Mouse (Mus musculus) liver, adult 2 months (tissue): ENCODE measurements at regions not wholly inside any gene's neighbourhood (a gene's known extent, or its start where the extent isn't known, plus 50 kb on each side); places are given as distances from the start of the nearest gene placed in this dataset.

ENCODE experiments used
- DNase-seq: peaks from one replicate; pipeline ENCODE4 v3.0.0-alpha.2; 2011; ENCODE audit warnings: low read depth, low spot score; ENCODE audit errors: extremely low read depth
- H3K27ac ChIP-seq: fragments of 200-500 bp; replicated peaks from 2 replicates; pipeline ENCODE4 v1.5.1; 2012; ENCODE audit warnings: low read depth, mild to moderate bottlenecking, control low read depth, inconsistent platforms, low read length; ENCODE audit not compliant: insufficient read depth
- H3K27me3 ChIP-seq: fragments of 200-500 bp; 2 replicates; pipeline ENCODE4 v1.6.1; 2012; ENCODE audit warnings: mild to moderate bottlenecking, moderate library complexity, low read length, inconsistent platforms; ENCODE audit not compliant: control insufficient read depth, insufficient read depth
- H3K36me3 ChIP-seq: fragments of 200-500 bp; 2 replicates; pipeline ENCODE4 v1.6.1; 2012; ENCODE audit warnings: low read length, inconsistent platforms; ENCODE audit not compliant: control insufficient read depth, insufficient read depth
- H3K4me1 ChIP-seq: fragments of 200-500 bp; 2 replicates; pipeline ENCODE4 v1.6.1; 2011; ENCODE audit warnings: low read length; ENCODE audit not compliant: control insufficient read depth, insufficient read depth
- H3K4me3 ChIP-seq: fragments of 200-500 bp; 2 replicates; pipeline ENCODE4 v1.5.1; 2011; ENCODE audit warnings: low read depth, mild to moderate bottlenecking, control low read depth, low read length, moderate library complexity; ENCODE audit not compliant: insufficient read depth
- H3K79me2 ChIP-seq: fragments of 200-500 bp; 2 replicates; pipeline ENCODE4 v1.6.1; 2012; ENCODE audit warnings: inconsistent platforms, mild to moderate bottlenecking, low read length, moderate library complexity; ENCODE audit not compliant: control insufficient read depth, insufficient read depth
- H3K9ac ChIP-seq: fragments of 200-500 bp; 2 replicates; pipeline ENCODE4 v1.6.1; 2012; ENCODE audit warnings: low read depth, mild to moderate bottlenecking, control low read depth, inconsistent platforms, low read length
- CTCF ChIP-seq: fragments of 200-500 bp; IDR thresholded peaks from 2 replicates; pipeline ENCODE4 v1.5.1; 2011; ENCODE audit warnings: low read depth, low read length, control low read depth
- POLR2A ChIP-seq: fragments of 200-500 bp; IDR thresholded peaks from 2 replicates; pipeline ENCODE4 v1.6.1; 2011; ENCODE audit warnings: low read length, control low read depth; ENCODE audit not compliant: insufficient read depth; ENCODE audit errors: extremely low read depth
- WGBS: fragments of 180-500 bp; shearing (Covaris S2); methylation state at CpG from one replicate; pipeline ENCODE4 v1.1.7; 2018; 5-methylcytosine and 5-hydroxymethylcytosine counted together

GRCm38 (mm10) chr2:92851336-92851735 lies 63.6 kb upstream of the Syt13 start:
- no peak for DNase-seq
- no peak overlapping the region for H3K27ac ChIP-seq
- no peak for TF ChIP-seq CTCF
- TF ChIP-seq POLR2A = no peak
- H3K36me3 ChIP-seq = no peaks in the 10 kb centered on the region
- no peaks in the 10 kb centered on the region for H3K27me3 ChIP-seq
- no peak overlapping the region for H3K4me3 ChIP-seq
- H3K9ac ChIP-seq = no peak overlapping the region
- H3K79me2 ChIP-seq = no peaks in the 10 kb centered on the region
- WGBS = 74% methylated on average over 5 of the region's 5 CpGs
- H3K4me1 ChIP-seq = no peaks in the 10 kb centered on the region

- H3K9ac ChIP-seq = no peak overlapping the region
- DNase-seq = no peak
- no peak for TF ChIP-seq POLR2A
- TF ChIP-seq CTCF = no peak
- no peaks in the 10 kb centered on the region for H3K36me3 ChIP-seq
- WGBS = 87% methylated on average over 3 of the region's 3 CpGs
- H3K27ac ChIP-seq = no peak overlapping the region
- H3K27me3 ChIP-seq = no peaks in the 10 kb centered on the region
- H3K4me3 ChIP-seq = no peak overlapping the region
- H3K79me2 ChIP-seq = no peaks in the 10 kb centered on the region
- H3K4me1 ChIP-seq = no peaks in the 10 kb centered on the region
These were observed 61.7 kb upstream of the Syt13 start for GRCm38 (mm10) chr2:92853175-92853574.

- TF ChIP-seq CTCF (no peak), POLR2A (no peak)
- Histone ChIP-seq H3K27me3 (no peaks in the 10 kb centered on the region), H3K27ac (no peak overlapping the region), H3K4me3 (no peak overlapping the region), H3K4me1 (no peaks in the 10 kb centered on the region), H3K9ac (no peak overlapping the region), H3K79me2 (no peaks in the 10 kb centered on the region), H3K36me3 (no peaks in the 10 kb centered on the region)
- WGBS = 35% methylated on average over 4 of the region's 4 CpGs
- DNase-seq = no peak
These were observed 60.6 kb upstream of the Syt13 start for GRCm38 (mm10) chr2:92854331-92854730.

- WGBS = 76% methylated on average over 12 of the region's 12 CpGs
These were observed 58.9 kb upstream of the Syt13 start for GRCm38 (mm10) chr2:92856047-92856446.

GRCm38 (mm10) chr2:92860502-92861197 lies 54.2 kb upstream of the Syt13 start:
- TF ChIP-seq POLR2A (no peak), CTCF (no peak)
- Histone ChIP-seq H3K27me3 (no peaks in the 10 kb centered on the region), H3K27ac (no peak overlapping the region), H3K4me3 (no peak overlapping the region), H3K4me1 (no peaks in the 10 kb centered on the region), H3K36me3 (no peaks in the 10 kb centered on the region), H3K79me2 (no peaks in the 10 kb centered on the region), H3K9ac (no peak overlapping the region)
- no peak for DNase-seq
- WGBS = 80% methylated on average over 7 of the region's 8 CpGs

More at GRCm38 (mm10) chr2:92856047-92856446, 58.9 kb upstream of the Syt13 start:
- H3K9ac ChIP-seq = no peak overlapping the region
- H3K27me3 ChIP-seq = no peaks in the 10 kb centered on the region
- no peaks in the 10 kb centered on the region for H3K4me1 ChIP-seq
- TF ChIP-seq POLR2A (no peak), CTCF (no peak)
- no peaks in the 10 kb centered on the region for H3K79me2 ChIP-seq
- no peak for DNase-seq
- H3K36me3 ChIP-seq = no peaks in the 10 kb centered on the region
- no peak overlapping the region for H3K4me3 ChIP-seq
- H3K27ac ChIP-seq = no peak overlapping the region
